9 mouse cellular contexts compared by ENCODE assay signal in genomic region chr14:20791511-20792242, GRCm38 (mm10). TPM values are rescaled to one million over a fixed set of nuclear protein-coding genes. Genes with fewer than 3 reads are reported as not detected.
DNase-seq lines count a peak whose midpoint lies in the region; ATAC-seq lines count a peak whose summit lies in the region.
"Had no signal": no experiment of that assay in that cellular context is flagged by ENCODE, and none has a peak within 500 bp of the region (broad histone marks: within the 10 kb centered on the region; RNA-seq: fewer than 3 reads in every experiment).

No protein-coding gene starts in this region.

- no peak for DNase-seq in heart, adult 18-20 months
- peak; percentile 52 for DNase-seq in right cerebral cortex, postnatal 25 days
- DNase-seq in right cerebral cortex, postnatal 4 days = no peak
- peak; percentile 47 to 58 for DNase-seq in thymus, postnatal 36 days
- DNase-seq in testis, postnatal 14 days (ENCODE audit: low spot score) = no peak
- DNase-seq: retina, postnatal 1 day had no signal

- H3K27me3 ChIP-seq in heart, embryonic 14.5 days (ENCODE audit: control insufficient read depth, insufficient read depth, low read length) = no peaks in the 10 kb centered on the region
- no peaks in the 10 kb centered on the region for H3K27me3 ChIP-seq in limb, embryonic 15.5 days

- 81% methylated on average over 16 of the region's 16 CpGs for WGBS in heart, embryonic 14.5 days
- WGBS in limb, embryonic 15.5 days = 75% methylated on average over 16 of the region's 16 CpGs

- H3K36me3 ChIP-seq in heart, embryonic 14.5 days (ENCODE audit: control insufficient read depth, insufficient read depth, low read length) = peaks cover 57% of the 10 kb centered on the region
- H3K36me3 ChIP-seq in limb, embryonic 15.5 days = peaks cover 46% of the 10 kb centered on the region

- no peaks in the 10 kb centered on the region for H3K9me3 ChIP-seq in heart, embryonic 14.5 days (ENCODE audit: control insufficient read depth, low read length)
- no peaks in the 10 kb centered on the region for H3K9me3 ChIP-seq in limb, embryonic 15.5 days

- peak overlapping the region; percentile 89; the same call in 1 of the 2 replicates for H3K9ac ChIP-seq in heart, embryonic 14.5 days (ENCODE audit: low read length)
- H3K9ac ChIP-seq in limb, embryonic 15.5 days = no peak overlapping the region

- no peak for ATAC-seq in heart, embryonic 14.5 days (ENCODE audit: insufficient number of reproducible peaks, insufficient read depth, low FRiP score, low read depth)
- ATAC-seq in limb, embryonic 15.5 days (ENCODE audit: insufficient number of reproducible peaks, low FRiP score, low TSS enrichment, low read depth) = no peak
- ATAC-seq in CD4-positive, CD25-positive, alpha-beta regulatory T cell, adult 4 months = no peak

- H3K4me3 ChIP-seq in heart, embryonic 14.5 days (ENCODE audit: control insufficient read depth in 1 of 2, insufficient read depth in 1 of 2, low read depth in 1 of 2, low read length in 2 of 2) = no peak overlapping the region
- H3K4me3 ChIP-seq in limb, embryonic 15.5 days = 0 out of 2 replicates have a peak overlapping the region, but pooled peaks have one; percentile 86

- H3K27ac ChIP-seq in heart, embryonic 14.5 days (replicated peaks in 1 of 2; ENCODE audit: control insufficient read depth in 1 of 2, insufficient read depth in 1 of 2, low read depth in 2 of 2, low read length in 2 of 2) = no peak overlapping the region
- H3K27ac ChIP-seq in limb, embryonic 15.5 days = no peak overlapping the region

- peaks cover 14 to 45% of the 10 kb centered on the region in 2 experiments for H3K4me1 ChIP-seq in heart, embryonic 14.5 days (ENCODE audit: control insufficient read depth in 2 of 2, insufficient read depth in 2 of 2, low read length in 2 of 2)
- H3K4me1 ChIP-seq in limb, embryonic 15.5 days = peaks cover 39% of the 10 kb centered on the region

- no peak overlapping the region; the same call in 1 of the 2 replicates for H3K4me2 ChIP-seq in heart, embryonic 14.5 days (ENCODE audit: low read length)
- H3K4me2 ChIP-seq in limb, embryonic 15.5 days = no peak overlapping the region

RNA-seq across cellular contexts. Expression of gene Camk2g, which starts 2.2 kb away (rescaled TPM):
- 64.0 and 72.1 TPM in 2 replicates for polyA plus RNA-seq in heart, embryonic 14.5 days (2014; fragmentation: Nextera tagmentation; extraction: Ambion mirVana)
- 10 to 100 TPM; 43.8 to 47.7 TPM for total RNA-seq in heart, adult 18-20 months (2021)
- polyA plus RNA-seq in limb, embryonic 15.5 days (2015; fragmentation: Nextera tagmentation; extraction: Ambion mirVana) = 44.4 and 55.6 TPM in 2 replicates
- polyA plus RNA-seq in CD4-positive, CD25-positive, alpha-beta regulatory T cell, adult 4 months (2017; shearing (Covaris generic)) = 10 to 100 TPM; 32.6 to 37.8 TPM

RNA-seq across cellular contexts. Expression of gene Plau, which starts 44.8 kb away (rescaled TPM):
- polyA plus RNA-seq in heart, embryonic 14.5 days (2014; fragmentation: Nextera tagmentation; extraction: Ambion mirVana) = 1.5 and 1.7 TPM in 2 replicates
- 1 to 10 TPM; 3.8 to 4.0 TPM for total RNA-seq in heart, adult 18-20 months (2021)
- 3.3 and 4.9 TPM in 2 replicates for polyA plus RNA-seq in limb, embryonic 15.5 days (2015; fragmentation: Nextera tagmentation; extraction: Ambion mirVana)
- polyA plus RNA-seq in CD4-positive, CD25-positive, alpha-beta regulatory T cell, adult 4 months (2017; shearing (Covaris generic)) = not detected

RNA-seq across cellular contexts. Expression of gene Ndst2, which starts 57.3 kb away (rescaled TPM):
- 16.8 and 20.9 TPM in 2 replicates for polyA plus RNA-seq in heart, embryonic 14.5 days (2014; fragmentation: Nextera tagmentation; extraction: Ambion mirVana)
- 1 to 10 TPM; 6.4 to 8.3 TPM for total RNA-seq in heart, adult 18-20 months (2021)
- polyA plus RNA-seq in limb, embryonic 15.5 days (2015; fragmentation: Nextera tagmentation; extraction: Ambion mirVana) = 33.7 and 34.2 TPM in 2 replicates
- polyA plus RNA-seq in CD4-positive, CD25-positive, alpha-beta regulatory T cell, adult 4 months (2017; shearing (Covaris generic)) = 10 to 100 TPM; 12.9 to 13.7 TPM

Comparison
In these comparisons a context has a peak if more than half of its experiments do, and no peak if none do; other contexts are left out.
1. DNase-seq: peak in right cerebral cortex, postnatal 25 days (single experiment) and thymus, postnatal 36 days (2 of 2); none in heart, adult 18-20 months (0 of 2), right cerebral cortex, postnatal 4 days (single experiment) and testis, postnatal 14 days (single experiment).